Mouse (Mus musculus) cortical plate, adult 2 months (tissue): ENCODE measurements at regions not wholly inside any gene's neighbourhood (a gene's known extent, or its start where the extent isn't known, plus 50 kb on each side); places are given as distances from the start of the nearest gene placed in this dataset.

Source experiments
- CTCF ChIP-seq: fragments of 200-500 bp; IDR thresholded peaks from 2 replicates; pipeline ENCODE4 v1.5.1; 2011; ENCODE audit warnings: mild to moderate bottlenecking, control low read depth, low read length; ENCODE audit not compliant: insufficient read depth; ENCODE audit errors: extremely low read depth
- POLR2A ChIP-seq: fragments of 200-500 bp; IDR thresholded peaks from 2 replicates; pipeline ENCODE4 v1.6.1; 2011; ENCODE audit warnings: mild to moderate bottlenecking, low read length, control low read depth; ENCODE audit not compliant: insufficient read depth; ENCODE audit errors: extremely low read depth

GRCm38 (mm10) chr4:114738903-114739667, 82.4 kb upstream of the Gm12830 start:
- no peak for TF ChIP-seq CTCF
- no peak for TF ChIP-seq POLR2A
